Mouse (Mus musculus): Measurements from ENCODE around the gene Gm4707.

GRCm38 (mm10) chr17:71445191-71445590 lies 14.5 kb downstream of the Gm4707 start:
- TF ChIP-seq CTCF (IDR thresholded peaks at IDR 0.05) (no peak), EP300 (IDR thresholded peaks at IDR 0.05) (no peak)

All from lung, postnatal 0 days (tissue).